34 mouse cellular contexts compared by ENCODE assay signal in the genomic region with DNA sequence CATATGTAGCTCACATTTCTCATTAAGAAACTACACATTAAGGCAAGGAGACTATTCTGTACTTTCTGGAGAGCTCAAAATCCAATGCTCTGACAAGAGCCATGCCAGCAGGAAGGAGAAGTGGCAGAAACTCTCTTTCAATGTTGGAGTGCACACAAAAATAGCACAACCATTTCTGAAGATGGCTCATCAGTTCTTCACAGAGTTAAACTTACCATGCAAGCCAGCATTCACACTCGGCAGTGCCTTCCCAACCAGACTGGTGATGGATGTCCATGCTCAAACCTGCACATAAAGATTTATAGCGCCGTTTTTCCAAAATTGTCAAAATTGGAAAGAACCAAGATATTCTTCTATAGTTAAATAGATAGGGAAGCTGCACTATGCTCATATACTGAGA.
"Had no signal": no experiment of that assay in that cellular context is flagged by ENCODE, and none has a peak within 500 bp of the region (broad histone marks: within the 10 kb centered on the region; RNA-seq: fewer than 3 reads in every experiment).

No protein-coding gene starts in this region.

- ATAC-seq: hindbrain, embryonic 16.5 days; inflammation-experienced regulatory T-cells, adult 6 months; intestine, embryonic 15.5 days; intestine, embryonic 16.5 days; intestine, postnatal 0 days had no signal

- H3K36me3 ChIP-seq: heart, embryonic 12.5 days; heart, embryonic 13.5 days; heart, embryonic 15.5 days; hindbrain, embryonic 10.5 days; hindbrain, embryonic 12.5 days; hindbrain, embryonic 13.5 days; hindbrain, embryonic 15.5 days; intestine, embryonic 15.5 days; kidney, embryonic 15.5 days had no signal

- DNase-seq: heart, postnatal 10 days; heart, postnatal 14 days; heart, postnatal 36 days; heart, postnatal 4 days; kidney, adult 11 months; kidney, adult 18-20 months; kidney, adult 2 months; kidney, adult 8-10 months; kidney, adult 9 months; kidney, postnatal 10 days; kidney, postnatal 14 days; kidney, postnatal 25 days; kidney, postnatal 36 days; kidney, postnatal 4 days; layer of hippocampus, adult 9-11 months; layer of hippocampus, postnatal 36 days had no signal

- H3K4me1 ChIP-seq: heart, embryonic 12.5 days; heart, embryonic 13.5 days; heart, embryonic 15.5 days; hindbrain, embryonic 10.5 days; hindbrain, embryonic 12.5 days; hindbrain, embryonic 13.5 days; hindbrain, embryonic 15.5 days; intestine, embryonic 15.5 days; kidney, embryonic 15.5 days had no signal

- H3K27me3 ChIP-seq: heart, embryonic 12.5 days; heart, embryonic 13.5 days; heart, embryonic 15.5 days; hindbrain, embryonic 12.5 days; hindbrain, embryonic 13.5 days; hindbrain, embryonic 15.5 days; intestine, embryonic 15.5 days; kidney, embryonic 15.5 days had no signal

- H3K9me3 ChIP-seq: heart, embryonic 12.5 days; heart, embryonic 13.5 days; heart, embryonic 15.5 days; hindbrain, embryonic 10.5 days; hindbrain, embryonic 12.5 days; hindbrain, embryonic 13.5 days; hindbrain, embryonic 15.5 days; intestine, embryonic 15.5 days; kidney, embryonic 15.5 days had no signal

- H3K9ac ChIP-seq: heart, embryonic 12.5 days; heart, embryonic 13.5 days; heart, embryonic 15.5 days; hindbrain, embryonic 12.5 days; hindbrain, embryonic 13.5 days; hindbrain, embryonic 14.5 days; hindbrain, embryonic 15.5 days; intestine, embryonic 15.5 days; kidney, embryonic 15.5 days had no signal

- H3K4me2 ChIP-seq: heart, embryonic 11.5 days; heart, embryonic 12.5 days; heart, embryonic 13.5 days; heart, embryonic 15.5 days; hindbrain, embryonic 12.5 days; hindbrain, embryonic 13.5 days; hindbrain, embryonic 14.5 days; hindbrain, embryonic 15.5 days; intestine, embryonic 15.5 days; kidney, embryonic 15.5 days had no signal

- H3K27ac ChIP-seq: heart, embryonic 13.5 days; heart, embryonic 15.5 days; hindbrain, embryonic 10.5 days; hindbrain, embryonic 12.5 days; hindbrain, embryonic 13.5 days; hindbrain, embryonic 14.5 days; hindbrain, embryonic 15.5 days; intestine, embryonic 15.5 days; kidney, embryonic 15.5 days; kidney, postnatal 0 days; layer of hippocampus, adult 2 months; left cerebral cortex, adult 2 months had no signal

- H3K4me3 ChIP-seq: heart, embryonic 12.5 days; heart, embryonic 13.5 days; heart, embryonic 15.5 days; hindbrain, embryonic 10.5 days; hindbrain, embryonic 12.5 days; hindbrain, embryonic 13.5 days; hindbrain, embryonic 15.5 days; intestine, embryonic 15.5 days; kidney, embryonic 15.5 days; layer of hippocampus, adult 2 months; left cerebral cortex, adult 2 months had no signal
